Mouse (Mus musculus) bone marrow macrophage, adult 2 months (primary cell): ENCODE measurements around the gene Tex13c1. TPM values are rescaled to one million over a fixed set of nuclear protein-coding genes. Genes with fewer than 3 reads are reported as not detected.

Experiments
- H3K27ac ChIP-seq: 2 replicates; pipeline ENCODE4 v1.5.1; 2012; ENCODE audit warnings: low read depth, low read length; ENCODE audit not compliant: insufficient read depth
- H3K4me1 ChIP-seq: 2 replicates; pipeline ENCODE4 v1.6.1; 2012; ENCODE audit warnings: low read length; ENCODE audit not compliant: control insufficient read depth, insufficient read depth
- H3K4me3 ChIP-seq: 2 replicates; pipeline ENCODE4 v1.5.1; 2012; ENCODE audit warnings: mild to moderate bottlenecking, low read length, moderate library complexity; ENCODE audit not compliant: insufficient read depth
- CTCF ChIP-seq: IDR thresholded peaks from 2 replicates; pipeline ENCODE4 v1.5.1; 2012; ENCODE audit warnings: low read depth, mild to moderate bottlenecking, low read length, moderate library complexity
- POLR2A ChIP-seq: IDR thresholded peaks from 2 replicates; pipeline ENCODE4 v1.6.1; 2012; ENCODE audit warnings: mild to moderate bottlenecking, low read depth, low read length, borderline replicate concordance
- polyA plus RNA-seq: library from polyadenylated mRNA; stranded (reverse); fragments of >200 nt; gene quantifications from 2 replicates; pipeline ENCODE4 v1.2.4, GENCODE M21; 2012; ENCODE audit not compliant: missing spikeins, insufficient read depth, insufficient read length

Gene Tex13c1
- polyA plus RNA-seq = not detected in 2 replicates

- Histone ChIP-seq H3K4me3 (no peak within 1 kb of the TSS), H3K27ac (no peak within 1 kb of the TSS), H3K4me1 (no peaks in the 10 kb centered on the region)
- no peak for TF ChIP-seq POLR2A
- no peak for TF ChIP-seq CTCF
These were observed at the start of gene Tex13c1 for GRCm38 (mm10) chrX:43590860-43591259. Gene Tex13c1 (plus strand): TSS chrX:43591160.

Other genes starting within 250 kb of the Tex13c1 start
- gene Tenm1, start 162.0 kb upstream of the Tex13c1 start, polyA plus RNA-seq = not detected in 2 replicates